Mouse (Mus musculus): ENCODE measurements around the gene Cebpz. TPM values are rescaled to one million over a fixed set of nuclear protein-coding genes. Genes with fewer than 3 reads are reported as not detected.

Gene Cebpz
- 20.8 and 26.1 TPM in 2 replicates for polyA plus RNA-seq (2021; fragmentation: Nextera tagmentation)
- long read RNA-seq, experiment 1, partial matches to known transcripts, result 23 of 24 reads
- long read RNA-seq, experiment 1, other reads (novel, unspliced or antisense), result 1 of 24 reads
- long read RNA-seq, experiment 2, full-length matches to known transcripts, result 38 of 67 reads
- long read RNA-seq, experiment 2, partial matches to known transcripts, result 25 of 67 reads
- long read RNA-seq, experiment 2, other reads (novel, unspliced or antisense), result 4 of 67 reads

DNA sequence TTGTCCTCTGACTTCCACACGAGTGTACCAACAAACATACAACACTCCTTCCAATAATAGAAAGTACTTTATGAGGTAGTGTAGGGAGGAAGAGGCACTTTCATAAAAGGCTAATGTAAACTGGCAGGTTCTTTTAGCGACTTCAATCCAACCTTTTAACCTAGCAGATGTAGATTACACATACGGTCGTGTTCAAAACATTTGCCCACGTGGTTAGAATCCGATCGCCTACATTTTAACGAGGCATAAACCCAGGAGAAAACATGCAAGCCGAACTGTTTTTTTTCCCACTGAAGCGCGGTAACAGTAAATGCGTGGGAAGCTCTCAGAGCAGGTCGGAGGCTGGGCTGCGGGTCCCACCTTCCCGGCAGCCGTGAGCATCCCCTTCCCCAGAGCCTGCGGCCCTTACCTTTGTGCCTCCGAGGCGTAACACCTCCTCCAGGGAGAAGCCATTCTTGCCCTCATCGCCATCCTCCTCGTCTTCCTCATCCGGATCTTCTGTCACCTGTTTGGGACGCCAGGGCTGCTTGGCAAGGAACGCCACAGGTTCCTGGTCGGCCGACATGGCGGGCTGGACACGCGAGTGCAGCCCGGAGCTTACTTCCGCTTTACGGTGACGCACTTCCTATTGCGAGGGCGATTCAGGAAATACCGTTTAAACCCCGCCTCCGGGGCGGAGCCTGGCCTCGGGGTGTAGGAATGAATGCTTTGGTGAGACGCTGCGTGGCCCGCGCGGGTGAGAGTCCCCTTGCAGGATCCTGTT, at the start of gene Cebpz, which contains the start of gene Ndufaf7:
Gene Cebpz (minus strand): TSS at position 601 of the 763 bp plus-strand sequence.
Gene Ndufaf7 (plus strand): TSS at position 671 of the 763 bp plus-strand sequence.

DNA sequence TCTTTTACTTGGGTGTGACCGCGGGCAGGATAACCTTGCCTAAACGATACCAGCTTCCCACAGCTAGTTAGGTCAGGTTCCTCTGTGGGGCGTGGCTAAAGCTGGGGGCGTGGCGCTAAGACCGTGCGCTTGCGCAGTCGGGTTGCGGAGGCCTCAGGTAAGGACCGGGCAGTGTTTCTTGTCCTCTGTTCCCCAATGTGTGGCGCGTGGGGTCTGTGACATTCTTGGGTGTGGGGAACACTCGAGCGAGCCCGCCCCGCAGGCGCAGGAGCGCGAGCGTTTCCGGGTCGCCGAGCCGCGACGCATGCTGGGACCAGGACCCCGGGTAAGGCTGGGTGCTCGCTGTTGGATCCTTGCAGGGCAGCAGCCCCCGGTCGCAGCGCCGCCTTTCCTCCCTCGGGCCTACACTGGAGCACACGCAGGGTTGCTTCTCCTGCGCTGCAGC, 20.5 kb downstream of the Cebpz start, which contains the start of gene Cebpzos:
Gene Cebpzos (plus strand): TSS at position 132 of the 445 bp plus-strand sequence.

DNA sequence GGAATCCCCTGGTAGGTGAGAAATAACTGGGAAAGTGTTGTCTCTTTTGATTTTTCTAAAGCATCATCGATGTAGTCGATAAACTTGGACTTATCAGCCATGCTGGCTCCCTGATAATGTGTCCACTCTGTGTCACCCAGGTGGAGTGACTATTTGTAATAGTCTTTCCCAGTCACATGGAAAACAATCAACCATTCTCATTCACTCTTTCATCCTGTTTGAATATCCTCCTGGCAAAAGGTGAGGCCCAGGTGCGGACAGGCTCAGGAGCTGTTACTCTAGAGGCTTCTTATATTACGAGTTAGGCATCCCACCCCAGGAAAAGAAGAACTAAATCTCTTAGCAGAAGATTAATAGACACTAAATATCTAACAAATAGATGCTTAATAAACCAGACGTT, 30.0 kb downstream of the Cebpz start, which contains the start of gene Sult6b1:
Gene Sult6b1 (minus strand): TSS at position 101 of the 400 bp plus-strand sequence.

DNA sequence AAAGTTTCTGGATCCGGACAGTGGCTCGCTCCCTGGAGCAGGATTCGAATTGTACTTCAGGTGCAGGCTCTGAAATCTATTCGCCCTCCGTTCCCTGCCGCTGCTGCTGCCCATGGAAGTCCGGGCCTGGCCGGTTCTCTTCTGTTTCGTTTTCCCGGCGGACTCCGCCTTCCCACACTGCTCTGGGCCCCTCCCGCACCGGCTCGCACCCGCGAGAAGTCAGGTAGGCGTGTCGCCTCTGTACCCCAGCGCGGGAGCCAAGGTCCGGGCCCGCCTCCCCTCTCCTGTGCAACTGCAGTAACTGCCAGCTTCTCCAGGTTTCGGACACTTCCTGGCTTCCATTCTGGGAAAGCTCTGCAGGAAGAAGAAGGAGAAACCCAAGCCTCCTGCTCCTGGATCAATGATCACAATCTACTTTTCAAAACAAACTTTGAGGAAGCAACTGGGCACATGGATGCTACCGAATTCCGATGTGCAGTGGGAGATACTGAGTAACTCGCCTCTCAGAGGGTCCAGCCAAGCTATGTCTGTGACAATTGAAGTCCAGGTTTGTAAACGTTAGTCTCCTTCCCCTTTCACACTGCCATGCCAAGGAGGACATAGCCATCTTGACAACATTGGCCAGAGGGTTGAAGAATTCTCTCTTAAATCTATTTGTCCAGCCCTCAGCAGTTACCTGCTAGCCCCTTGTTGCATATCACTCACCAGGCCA, 54.3 kb downstream of the Cebpz start, which contains the start of gene Eif2ak2:
Gene Eif2ak2 (minus strand): TSS at position 173 of the 712 bp plus-strand sequence.

Other genes with a start within 250 kb of the Cebpz start
- gene Strn, start 199.9 kb downstream of the Cebpz start, polyA plus RNA-seq (2021; fragmentation: Nextera tagmentation), result 6.4 and 8.7 TPM in 2 replicates
- gene Heatr5b, start 101.7 kb downstream of the Cebpz start, polyA plus RNA-seq (2021; fragmentation: Nextera tagmentation), result 8.9 and 9.9 TPM in 2 replicates
- 40.6 and 49.8 TPM in 2 replicates for gene Gpatch11, start 101.5 kb downstream of the Cebpz start, polyA plus RNA-seq (2021; fragmentation: Nextera tagmentation)
- gene Eif2ak2, start 54.5 kb downstream of the Cebpz start, polyA plus RNA-seq (2021; fragmentation: Nextera tagmentation), result 2.3 and 4.0 TPM in 2 replicates
- 0.23 TPM in 1 of 2 replicates, not detected in the other for gene Sult6b1, start 30.1 kb downstream of the Cebpz start, polyA plus RNA-seq (2021; fragmentation: Nextera tagmentation)
- gene Cebpzos, start 20.6 kb downstream of the Cebpz start, polyA plus RNA-seq (2021; fragmentation: Nextera tagmentation), result 150 and 187 TPM in 2 replicates
- 80.5 and 86.7 TPM in 2 replicates for gene Ndufaf7, start 70 bp upstream of the Cebpz start, polyA plus RNA-seq (2021; fragmentation: Nextera tagmentation)
- 2.6 and 3.2 TPM in 2 replicates for gene Prkd3, start 83.8 kb upstream of the Cebpz start, polyA plus RNA-seq (2021; fragmentation: Nextera tagmentation)
- 16.8 and 18.3 TPM in 2 replicates for gene Qpct, start 114.8 kb upstream of the Cebpz start, polyA plus RNA-seq (2021; fragmentation: Nextera tagmentation)